Comparison of ENCODE assay signal across 17 mouse cellular contexts in genomic region chr4:53904335-53904734, GRCm38 (mm10).
"Had no signal": no experiment of that assay in that cellular context is flagged by ENCODE, and none has a peak within 500 bp of the region (broad histone marks: within the 10 kb centered on the region; RNA-seq: fewer than 3 reads in every experiment).

No protein-coding gene starts in this region.

- H3K27ac ChIP-seq: neural tube, embryonic 12.5 days; neural tube, embryonic 13.5 days; neural tube, embryonic 15.5 days; stomach, embryonic 15.5 days; stomach, postnatal 0 days had no signal

- H3K4me3 ChIP-seq: neural tube, embryonic 12.5 days; neural tube, embryonic 13.5 days; neural tube, embryonic 15.5 days; stomach, embryonic 15.5 days had no signal

- H3K4me1 ChIP-seq: neural tube, embryonic 13.5 days; neural tube, embryonic 15.5 days; stomach, embryonic 15.5 days had no signal

- H3K9ac ChIP-seq: neural tube, embryonic 12.5 days; neural tube, embryonic 13.5 days; neural tube, embryonic 15.5 days; stomach, embryonic 15.5 days had no signal

- DNase-seq: retina, postnatal 1 day; right cerebral cortex, adult 18-20 months; right cerebral cortex, postnatal 14 days; right cerebral cortex, postnatal 25 days; right cerebral cortex, postnatal 4 days; spleen, adult 18-20 months; thymus, adult 18-20 months; thymus, adult 2 months; thymus, postnatal 14 days; thymus, postnatal 25 days; thymus, postnatal 36 days; thymus, postnatal 4 days had no signal

- H3K4me2 ChIP-seq: neural tube, embryonic 12.5 days; neural tube, embryonic 13.5 days; neural tube, embryonic 15.5 days; stomach, embryonic 15.5 days had no signal

- H3K9me3 ChIP-seq: neural tube, embryonic 12.5 days; neural tube, embryonic 13.5 days; neural tube, embryonic 15.5 days; stomach, embryonic 15.5 days had no signal

- H3K36me3 ChIP-seq: neural tube, embryonic 12.5 days; neural tube, embryonic 13.5 days; neural tube, embryonic 15.5 days; stomach, embryonic 15.5 days had no signal

- H3K27me3 ChIP-seq: neural tube, embryonic 12.5 days; neural tube, embryonic 13.5 days; neural tube, embryonic 15.5 days; stomach, embryonic 15.5 days had no signal
